Mouse (Mus musculus): ENCODE results near the gene Enpp1.

Enpp1 gene

GRCm38 (mm10) chr10:24710361-24710760 lies 1.6 kb downstream of the Enpp1 start:
- DNase-seq: no peak

DNA sequence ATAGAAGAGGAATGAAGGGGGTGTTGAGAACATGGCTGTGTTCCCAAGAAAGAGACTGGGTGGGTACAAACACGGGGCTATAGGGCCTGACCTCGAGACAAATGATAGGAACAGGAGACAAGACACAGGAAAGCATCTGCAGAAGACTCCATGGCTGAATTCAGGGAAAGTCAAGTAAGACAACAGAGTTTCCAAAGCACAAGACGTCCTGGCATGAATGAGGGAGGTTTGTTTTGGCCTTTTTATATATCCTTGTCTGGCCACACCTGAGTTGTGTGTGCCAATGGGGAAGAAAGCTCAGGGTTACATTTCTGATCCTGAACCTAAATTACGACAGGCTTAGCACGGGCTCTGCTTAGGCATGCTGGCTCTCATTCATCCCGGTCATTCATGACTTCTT lies 4.2 kb downstream of the Enpp1 start:
- no peak for DNase-seq

- no peak for DNase-seq
These were observed 5.4 kb downstream of the Enpp1 start for GRCm38 (mm10) chr10:24706431-24707140.

- no peak for DNase-seq
These were observed 9.3 kb downstream of the Enpp1 start for GRCm38 (mm10) chr10:24702698-24703097.

- DNase-seq: no peak
These were observed 13.7 kb downstream of the Enpp1 start for GRCm38 (mm10) chr10:24698131-24698775.

- no peak for DNase-seq
These were observed 15.2 kb downstream of the Enpp1 start for GRCm38 (mm10) chr10:24696761-24697160.

GRCm38 (mm10) chr10:24695786-24696185 lies 16.2 kb downstream of the Enpp1 start:
- no peak for DNase-seq

- DNase-seq: no peak
These were observed 29.3 kb downstream of the Enpp1 start for GRCm38 (mm10) chr10:24682518-24683104.

GRCm38 (mm10) chr10:24677681-24678080 lies 34.3 kb downstream of the Enpp1 start:
- no peak for DNase-seq

GRCm38 (mm10) chr10:24674261-24674660 lies 37.7 kb downstream of the Enpp1 start:
- no peak for DNase-seq

DNA sequence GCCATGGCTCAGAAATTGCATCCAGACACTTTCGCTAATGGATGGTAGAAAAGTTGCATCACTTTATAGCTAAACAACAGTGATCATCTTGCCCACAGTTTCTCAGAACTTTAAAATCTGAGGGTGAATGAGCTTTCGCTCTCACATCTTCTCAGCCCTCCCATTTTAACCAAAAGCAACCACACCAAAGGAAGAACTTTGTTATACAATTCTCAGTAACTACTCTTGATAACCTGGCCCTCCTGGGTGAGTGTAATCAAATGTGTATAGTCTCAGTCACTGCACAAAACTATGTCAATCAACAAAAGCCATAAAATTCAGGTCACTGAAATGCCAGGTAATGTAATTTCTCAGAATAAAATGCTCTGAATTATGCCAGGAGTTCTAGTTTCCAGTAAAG lies 39.0 kb downstream of the Enpp1 start:
- DNase-seq: no peak

DNA sequence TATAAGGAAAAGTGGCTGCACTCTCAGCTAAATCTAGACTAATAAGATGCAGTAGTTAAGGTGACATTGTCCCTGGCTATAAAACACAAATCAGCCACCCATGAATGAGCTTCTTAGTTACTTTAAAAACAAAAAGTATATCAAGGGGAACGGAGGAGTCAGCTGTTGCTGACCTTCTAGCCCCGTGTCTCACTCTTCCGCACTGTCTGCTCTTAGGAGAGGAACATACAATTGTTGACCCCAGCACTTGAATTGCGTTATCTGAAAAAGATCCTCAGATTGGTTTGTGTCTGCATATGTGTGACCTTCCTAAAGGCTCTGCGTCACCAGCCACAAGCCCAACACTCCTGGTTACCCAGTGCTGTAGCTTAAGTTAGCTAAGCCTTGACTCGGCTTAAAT lies 41.4 kb downstream of the Enpp1 start:
- no peak for DNase-seq

GRCm38 (mm10) chr10:24650990-24651569 lies 60.9 kb downstream of the Enpp1 start:
- DNase-seq: no peak

DNA sequence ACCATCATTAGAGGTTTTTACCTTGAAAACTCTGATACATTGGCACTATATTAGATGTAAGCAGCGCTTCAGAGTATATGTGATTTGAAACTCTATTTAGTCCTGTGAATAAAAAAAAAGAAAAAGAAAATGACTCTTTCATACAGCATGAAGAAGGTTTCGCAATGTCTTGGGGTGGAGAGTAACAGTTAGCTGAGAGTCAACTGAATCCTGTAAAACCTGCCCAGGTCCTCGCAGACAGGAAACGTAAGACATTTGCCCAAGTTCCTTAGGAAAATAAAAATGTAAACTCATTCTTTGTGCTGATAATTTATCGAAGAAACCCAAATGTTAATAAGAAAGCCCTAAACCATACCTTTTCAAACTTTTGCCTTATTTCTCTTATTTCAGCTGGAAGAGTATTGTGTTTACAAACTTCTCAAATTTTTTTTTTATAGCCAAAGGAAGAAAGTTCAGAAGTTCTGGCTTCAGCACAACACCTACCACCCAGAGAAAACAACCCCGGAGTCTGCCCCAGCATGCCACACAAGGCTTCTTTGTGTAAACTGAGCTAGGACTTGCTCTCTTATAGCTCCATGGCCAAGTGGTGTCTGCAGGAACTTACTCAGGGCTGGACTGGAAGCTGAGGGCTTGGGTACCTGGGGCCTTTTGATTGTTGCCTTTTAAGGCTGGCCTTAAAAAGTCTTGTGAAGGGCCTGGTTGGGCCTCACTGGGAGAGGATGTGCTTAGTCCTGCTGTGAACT lies 63.8 kb downstream of the Enpp1 start:
- no peak for DNase-seq

GRCm38 (mm10) chr10:24645169-24645568 lies 66.8 kb downstream of the Enpp1 start:
- no peak for DNase-seq

DNA sequence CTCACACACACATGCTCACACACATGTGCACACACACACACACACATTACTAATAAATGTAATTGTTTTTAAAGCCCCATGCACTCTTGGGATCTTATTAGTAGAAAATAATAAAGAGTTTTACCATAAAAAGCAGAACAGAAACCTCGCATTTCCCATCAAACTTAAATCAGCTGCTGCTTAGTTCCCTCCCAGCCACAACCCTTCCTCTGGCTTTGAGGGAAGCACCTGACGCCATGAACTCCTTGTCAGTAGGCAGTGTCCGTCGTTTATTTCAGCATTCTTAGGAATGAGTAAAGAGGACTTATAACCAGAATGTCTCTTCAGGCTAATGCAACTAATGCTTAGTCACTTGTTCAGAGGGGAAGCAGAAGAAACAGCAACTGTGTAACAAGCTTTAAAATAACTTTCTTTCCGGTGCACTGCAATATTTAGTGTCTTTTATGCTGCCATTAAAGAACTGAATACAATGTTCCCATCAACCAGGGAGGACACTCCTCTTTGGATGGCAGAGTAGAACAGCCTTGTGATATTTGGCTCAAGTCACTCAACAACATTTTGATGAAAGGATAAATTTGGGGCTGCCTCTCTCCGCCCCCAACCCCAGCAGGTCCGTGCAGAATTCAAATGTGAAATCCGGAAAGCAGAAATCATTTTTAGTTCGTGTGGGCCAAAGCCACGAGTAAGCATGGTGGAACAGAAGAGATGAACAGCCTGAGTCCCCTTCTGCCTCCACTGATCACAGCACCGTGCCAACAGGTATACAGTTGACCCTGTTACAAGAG lies 69.0 kb downstream of the Enpp1 start:
- DNase-seq: no peak

DNA sequence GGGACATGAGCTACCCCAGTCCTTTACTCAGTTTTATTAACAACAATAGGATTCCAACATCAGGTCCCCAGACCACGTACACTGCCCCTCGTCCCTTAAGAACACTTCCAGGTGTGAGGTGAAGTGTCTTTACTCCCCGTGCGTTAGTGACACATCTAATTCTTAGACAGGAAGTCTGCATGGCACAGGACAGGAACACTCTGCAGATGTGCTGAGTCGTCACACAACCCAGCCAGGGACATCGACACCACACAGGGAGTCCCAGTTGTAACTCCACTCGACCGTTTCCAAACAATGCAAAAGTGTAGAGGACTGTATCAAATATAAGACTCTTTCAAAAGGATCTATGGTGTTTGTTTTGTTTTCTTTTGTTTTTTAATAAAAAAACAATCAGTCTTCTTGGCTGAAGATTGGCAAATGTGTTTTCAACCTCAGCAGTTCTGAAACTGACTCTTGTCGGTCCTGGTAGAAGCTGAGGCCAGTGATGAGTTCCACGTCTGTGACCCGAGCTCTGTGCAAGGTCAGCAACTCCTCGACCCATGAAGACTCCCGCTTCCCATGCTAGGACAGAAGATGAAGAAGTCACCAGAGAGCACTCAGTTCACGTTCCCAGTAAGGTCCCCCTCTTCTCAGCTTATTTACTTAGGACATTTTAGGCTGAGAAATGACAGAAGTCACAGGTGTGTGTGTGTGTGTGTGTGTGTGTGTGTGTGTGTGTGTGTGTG lies 70.4 kb downstream of the Enpp1 start:
- no peak for DNase-seq

DNA sequence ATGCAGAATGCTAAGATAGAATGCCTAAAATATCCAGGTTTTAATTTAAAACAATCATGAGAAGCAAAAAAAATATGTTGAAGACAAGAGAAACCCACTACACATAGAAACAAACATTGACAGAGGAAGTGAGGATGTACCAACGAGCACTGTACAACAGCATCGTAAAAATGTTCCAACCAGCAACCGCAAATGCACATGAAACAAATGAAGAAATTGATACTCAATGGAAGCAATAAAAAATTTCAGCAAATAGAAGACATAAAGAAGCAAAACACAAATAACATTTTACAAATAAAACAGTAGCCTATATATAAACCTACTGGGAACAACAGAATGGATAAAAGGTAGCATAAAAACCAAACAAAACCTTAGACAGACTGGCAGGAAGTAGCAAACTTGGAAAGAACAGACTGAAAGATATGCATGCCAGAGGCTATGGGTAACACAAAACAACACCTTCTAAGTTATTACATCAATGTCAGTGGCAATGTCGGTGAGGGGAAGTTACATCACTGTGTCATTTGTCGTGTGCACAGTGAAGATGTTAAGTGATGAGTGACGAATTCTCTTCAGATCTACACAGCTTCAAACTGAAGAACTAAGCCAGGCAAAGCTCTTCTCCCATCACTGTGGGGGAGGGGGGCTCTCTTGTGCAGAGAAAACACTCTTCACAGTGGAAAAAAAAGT lies 71.6 kb downstream of the Enpp1 start:
- DNase-seq: no peak

DNA sequence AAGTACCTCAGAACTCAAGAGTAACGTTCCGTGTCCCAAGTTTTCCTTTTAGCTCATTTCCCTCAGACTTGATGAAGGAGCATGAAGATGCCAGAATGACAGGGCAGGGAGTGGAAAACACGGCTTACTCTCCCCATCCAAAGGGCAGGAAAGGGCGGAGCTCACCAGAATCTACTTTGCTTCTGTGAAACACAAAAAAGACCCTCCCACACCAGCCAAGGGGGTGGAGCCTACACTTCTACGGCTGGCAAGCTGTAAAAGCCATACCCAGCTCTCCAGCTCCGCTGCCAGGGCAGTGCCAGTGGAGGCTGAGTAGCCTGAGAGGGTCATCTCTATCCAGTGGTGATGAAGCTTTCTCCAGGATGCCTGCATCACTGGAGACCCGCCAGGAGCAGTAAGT lies 72.4 kb downstream of the Enpp1 start:
- no peak for DNase-seq

- no peak for DNase-seq
These were observed 73.5 kb downstream of the Enpp1 start for GRCm38 (mm10) chr10:24638306-24639070.
